Mouse (Mus musculus) kidney, adult 2 months (tissue): ENCODE results near the gene Pdzrn3.

Source experiments
- CTCF ChIP-seq: fragments of 200-500 bp; conservative IDR thresholded peaks from 2 replicates; pipeline ENCODE4 v1.5.1; 2011; ENCODE audit warnings: low read depth, mild to moderate bottlenecking, control low read depth, low read length, moderate library complexity, mixed read lengths; ENCODE audit not compliant: insufficient read depth, insufficient read length
- POLR2A ChIP-seq: fragments of 200-500 bp; IDR thresholded peaks from one replicate; pipeline ENCODE4 v1.6.1; 2011; ENCODE audit warnings: low read depth, low read length, control low read depth

DNA sequence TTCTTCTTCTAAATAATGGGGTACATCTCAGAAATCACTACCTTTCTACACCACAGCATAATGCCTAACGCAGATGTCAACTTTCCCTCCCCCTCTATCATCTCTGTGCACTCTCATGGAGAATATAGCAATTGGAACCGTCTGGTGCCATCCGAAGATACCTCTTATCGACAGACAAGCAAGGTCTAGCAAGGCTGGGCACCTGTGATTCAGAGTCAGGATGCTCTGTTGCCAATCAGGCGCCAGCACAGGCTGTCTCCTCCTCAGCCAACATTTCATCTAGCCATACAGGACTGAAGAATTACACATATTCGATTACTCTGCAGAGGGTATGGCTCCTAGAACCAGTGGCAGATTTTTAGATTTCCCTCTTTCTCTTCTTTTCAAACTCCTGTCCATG, 165.6 kb downstream of the Pdzrn3 start:
- no peak for TF ChIP-seq CTCF
- no peak for TF ChIP-seq POLR2A
